Mouse (Mus musculus) thymus, adult 2 months (tissue): ENCODE measurements around the gene Plxnd1.

Experiments
- CTCF ChIP-seq: fragments of 200-500 bp; IDR thresholded peaks from 2 replicates; pipeline ENCODE4 v1.5.1; 2012; ENCODE audit warnings: mild to moderate bottlenecking, control low read depth, low read length, moderate library complexity, borderline replicate concordance; ENCODE audit not compliant: control insufficient read depth, poor library complexity, insufficient read depth; ENCODE audit errors: extremely low read depth
- POLR2A ChIP-seq: fragments of 200-500 bp; IDR thresholded peaks from 2 replicates; pipeline ENCODE4 v1.6.1; 2012; ENCODE audit warnings: mild to moderate bottlenecking, low read length, control low read depth, moderate library complexity; ENCODE audit not compliant: control insufficient read depth, poor library complexity, insufficient read depth; ENCODE audit errors: extremely low read depth

DNA sequence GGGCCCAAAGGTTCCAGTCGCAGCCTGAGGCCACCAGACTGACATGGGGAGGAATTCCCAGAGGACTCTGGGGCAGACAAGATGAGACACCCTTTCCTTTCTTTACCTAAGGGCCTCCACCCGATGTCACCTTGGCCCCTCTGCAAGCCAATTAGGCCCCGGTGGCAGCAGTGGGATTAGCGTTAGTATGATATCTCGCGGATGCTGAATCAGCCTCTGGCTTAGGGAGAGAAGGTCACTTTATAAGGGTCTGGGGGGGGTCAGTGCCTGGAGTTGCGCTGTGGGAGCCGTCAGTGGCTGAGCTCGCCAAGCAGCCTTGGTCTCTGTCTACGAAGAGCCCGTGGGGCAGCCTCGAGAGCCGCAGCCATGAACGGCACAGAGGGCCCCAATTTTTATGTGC lies 63.2 kb downstream of the Plxnd1 start, which contains the start of gene Rho:
- no peak for TF ChIP-seq CTCF
- TF ChIP-seq POLR2A = no peak
